Mouse (Mus musculus) MEL-GATA-1-ER (cell line): ENCODE measurements around the gene Nfib.

Source experiments
- DNase-seq: peaks from one replicate; pipeline ENCODE4 v3.0.0-alpha.2; 2012; ENCODE audit warnings: low read depth; ENCODE audit errors: extremely low read depth

Nfib gene

DNA sequence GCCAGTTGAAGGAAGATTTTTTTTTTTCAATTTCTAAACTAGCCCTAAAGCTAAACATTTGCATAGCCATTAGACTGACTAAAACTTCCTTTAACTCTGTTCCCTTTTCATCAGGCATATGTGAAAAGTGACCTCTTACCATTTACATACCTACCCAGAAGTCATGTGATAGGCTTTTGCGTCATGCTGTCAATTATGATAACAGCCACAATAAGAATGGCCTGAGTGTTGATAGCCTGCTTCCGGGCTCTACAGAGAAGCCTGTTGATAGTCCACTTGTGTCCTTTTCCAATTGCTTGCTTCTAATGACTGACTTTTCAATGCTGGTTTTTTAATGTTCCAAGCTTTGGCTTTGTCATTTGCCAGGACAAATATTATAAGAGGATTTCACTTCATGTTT lies 389.8 kb downstream of the Nfib start:
- DNase-seq, result no peak

DNA sequence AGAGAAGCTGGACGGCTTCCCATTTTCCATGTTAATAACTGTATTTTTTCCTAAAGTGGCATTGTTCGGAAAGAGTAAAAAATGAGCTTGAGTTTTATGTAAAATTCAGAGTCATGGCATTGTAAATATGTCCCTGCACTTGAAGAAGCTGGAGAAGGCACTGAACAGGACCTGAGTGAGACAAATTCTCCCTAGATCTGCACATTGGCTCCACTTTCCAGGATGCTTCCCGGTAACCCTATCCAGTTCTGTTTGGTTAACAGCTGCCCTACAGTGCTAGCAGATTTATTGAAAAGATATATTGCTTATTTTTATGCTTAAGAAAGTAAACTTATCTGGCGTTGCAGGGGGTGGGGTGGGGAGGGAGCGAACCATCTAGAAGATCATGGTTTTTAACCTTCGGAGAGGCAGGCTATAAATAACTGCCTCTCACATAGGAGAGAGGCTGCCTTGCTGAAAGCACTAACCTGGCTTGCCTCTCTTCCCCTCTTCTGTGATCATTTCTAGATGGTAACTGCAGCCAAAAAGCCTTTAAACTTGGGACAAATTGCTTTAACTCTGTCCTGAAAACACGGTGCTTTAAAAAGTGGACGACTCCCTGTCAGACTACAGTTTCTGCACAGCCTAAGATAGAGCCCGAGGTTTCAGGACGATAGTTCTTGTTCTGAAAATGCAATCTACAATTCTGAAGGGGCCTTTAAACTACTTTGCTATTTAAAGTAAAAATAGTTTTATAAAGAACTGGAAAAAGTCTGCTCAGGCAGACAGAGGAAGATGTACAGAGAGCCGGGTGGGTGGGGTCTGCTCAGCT lies 394.4 kb downstream of the Nfib start:
- no peak for DNase-seq

DNA sequence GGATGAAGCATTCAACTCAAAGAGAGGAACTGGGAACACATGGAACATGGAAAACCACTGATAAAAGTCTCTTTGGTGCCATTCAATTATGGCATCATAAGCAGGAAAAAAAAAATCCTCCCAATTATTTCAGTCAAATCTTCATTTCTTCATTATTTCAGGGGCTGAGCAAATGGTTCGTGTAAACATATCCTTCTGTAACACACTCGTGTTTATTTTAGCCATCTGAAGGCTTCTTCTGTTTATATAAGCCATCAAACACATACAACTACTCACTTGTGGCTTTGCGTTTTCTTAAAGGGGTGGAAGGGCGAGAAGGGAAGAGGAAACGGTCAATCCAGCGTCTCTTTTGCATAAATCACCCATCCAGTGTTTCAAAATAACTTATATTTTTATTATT lies 399.5 kb downstream of the Nfib start:
- no peak for DNase-seq

DNA sequence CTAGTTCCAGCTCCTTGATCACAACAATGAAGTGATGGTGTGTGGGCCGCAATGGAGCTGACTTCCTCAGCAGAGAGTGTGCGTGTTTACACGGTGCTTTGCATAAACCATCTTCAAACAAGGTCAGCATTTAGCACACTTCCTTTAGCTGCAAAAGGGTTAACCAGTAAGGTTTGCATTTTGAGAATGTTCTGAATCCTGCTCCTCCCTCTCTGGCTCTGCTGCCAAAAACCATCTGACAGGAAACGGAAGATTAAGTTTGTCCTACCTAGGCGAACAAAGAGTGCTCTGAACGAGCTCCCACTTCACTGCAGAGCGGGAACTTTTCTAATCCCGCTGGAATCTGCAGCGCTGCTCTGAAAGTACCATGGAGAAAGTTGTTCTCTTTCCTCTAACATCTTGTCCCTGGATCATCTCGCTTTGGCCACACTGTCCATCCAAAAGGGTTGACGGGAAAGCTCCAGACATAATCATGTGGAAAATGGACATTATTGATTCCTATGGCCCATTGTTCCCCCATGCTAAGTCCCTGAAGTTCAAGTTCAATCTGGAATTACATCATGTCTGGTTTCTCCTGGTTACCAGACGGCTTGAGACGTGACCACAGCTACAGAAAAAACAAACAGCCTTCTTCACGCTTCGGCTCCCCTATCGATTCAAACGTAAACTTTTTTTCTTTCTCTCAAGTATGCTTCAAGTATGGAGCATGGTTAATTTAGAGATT lies 401.2 kb downstream of the Nfib start:
- no peak for DNase-seq

DNA sequence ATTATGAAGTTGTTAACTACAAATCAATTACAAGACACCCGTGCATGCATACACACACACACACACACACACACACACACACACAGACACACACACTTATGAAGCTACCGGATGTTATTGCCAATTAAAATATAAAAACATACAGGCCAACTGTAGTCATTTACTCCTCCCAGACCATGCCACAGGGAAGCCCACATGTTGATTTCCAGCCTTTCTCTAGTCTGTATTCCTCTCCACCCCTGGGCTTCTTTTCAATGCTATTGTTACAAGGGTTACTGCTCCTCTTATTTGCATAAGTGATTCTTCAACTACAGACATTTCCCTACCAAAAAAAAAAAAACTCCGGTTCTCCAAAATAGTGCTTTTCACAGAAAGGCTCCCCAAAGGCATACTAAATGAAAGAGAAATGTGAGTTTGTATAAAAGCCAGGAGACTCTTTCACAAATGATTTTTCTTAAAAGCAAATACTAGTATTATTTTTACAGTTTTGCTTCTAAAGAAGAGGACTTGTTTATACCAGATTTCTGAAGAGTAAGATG lies 402.1 kb downstream of the Nfib start:
- DNase-seq, result no peak

DNA sequence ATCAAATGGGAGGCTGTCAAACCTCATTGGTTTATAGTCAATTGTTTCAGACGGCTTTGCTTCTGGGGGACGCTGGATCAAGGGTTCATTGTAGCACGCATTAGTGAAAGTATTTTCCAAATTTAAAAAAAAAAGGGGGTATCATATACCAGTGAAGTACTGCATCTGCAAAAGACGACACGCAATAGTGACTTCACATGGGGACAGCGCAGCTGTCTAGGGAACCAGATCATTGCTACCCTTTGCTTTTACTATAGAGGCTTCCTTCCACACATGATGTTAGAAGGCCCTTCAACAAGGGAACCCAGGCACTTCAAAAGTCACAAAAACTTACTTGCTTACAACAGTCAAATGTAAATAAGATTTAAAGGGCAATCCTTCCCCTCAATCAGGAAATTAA lies 402.6 kb downstream of the Nfib start:
- DNase-seq, result no peak

DNA sequence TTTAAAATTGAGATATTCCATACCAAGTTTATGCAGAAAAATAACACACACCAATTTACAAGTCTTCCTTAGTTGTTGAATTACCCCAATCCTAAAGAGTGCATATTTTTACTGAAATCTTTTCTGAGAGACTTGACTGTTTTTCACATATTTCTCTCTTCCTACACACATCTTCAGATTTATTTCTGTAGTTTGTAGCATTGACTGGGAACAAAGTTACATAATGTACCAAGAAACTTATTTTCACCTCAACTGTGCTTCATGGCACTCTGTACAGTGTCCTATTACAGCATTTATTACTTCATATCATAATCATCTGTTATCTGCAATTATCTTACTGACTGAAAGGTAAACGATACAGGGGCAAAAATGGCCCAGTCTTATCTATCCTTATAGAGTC lies 406.9 kb downstream of the Nfib start:
- no peak for DNase-seq

DNA sequence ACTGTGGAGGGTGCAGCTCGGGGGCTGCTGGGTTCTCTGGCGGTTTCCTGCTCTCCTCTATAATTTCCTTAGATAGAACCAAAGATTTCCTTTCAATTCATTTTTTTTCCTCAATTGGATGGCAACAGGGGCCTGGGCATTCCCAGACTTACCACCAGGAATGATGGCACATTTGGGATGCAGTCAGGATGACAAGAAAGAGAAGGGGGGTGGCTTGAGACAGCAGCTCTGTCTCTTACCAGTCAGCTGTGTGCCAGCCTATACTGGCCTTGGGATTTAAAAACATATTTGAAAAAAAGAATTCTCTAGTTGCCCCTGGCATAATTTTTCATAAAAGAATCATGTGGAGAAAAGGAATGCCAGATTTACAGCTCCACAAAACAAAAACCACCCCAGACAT lies 408.0 kb downstream of the Nfib start:
- no peak for DNase-seq

DNA sequence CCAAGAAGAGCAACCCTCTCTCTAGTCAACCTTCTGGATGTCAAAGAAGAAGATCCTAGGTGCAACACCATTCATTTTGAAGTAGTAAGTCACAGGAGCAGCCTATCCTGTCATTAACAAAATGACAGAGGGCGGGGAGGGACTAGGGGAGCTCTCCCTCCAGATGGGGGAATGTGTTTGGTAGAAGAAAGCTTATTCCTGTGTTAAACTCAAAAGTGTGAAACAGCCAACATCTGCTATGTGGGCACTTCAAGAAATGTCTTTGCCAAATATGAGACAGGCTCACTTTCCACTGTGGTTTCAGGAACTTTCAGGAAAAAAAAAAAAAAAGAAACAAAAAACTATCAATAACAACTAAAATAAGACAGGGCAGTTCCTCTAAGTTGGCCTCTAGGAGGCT lies 411.5 kb downstream of the Nfib start:
- no peak for DNase-seq

DNA sequence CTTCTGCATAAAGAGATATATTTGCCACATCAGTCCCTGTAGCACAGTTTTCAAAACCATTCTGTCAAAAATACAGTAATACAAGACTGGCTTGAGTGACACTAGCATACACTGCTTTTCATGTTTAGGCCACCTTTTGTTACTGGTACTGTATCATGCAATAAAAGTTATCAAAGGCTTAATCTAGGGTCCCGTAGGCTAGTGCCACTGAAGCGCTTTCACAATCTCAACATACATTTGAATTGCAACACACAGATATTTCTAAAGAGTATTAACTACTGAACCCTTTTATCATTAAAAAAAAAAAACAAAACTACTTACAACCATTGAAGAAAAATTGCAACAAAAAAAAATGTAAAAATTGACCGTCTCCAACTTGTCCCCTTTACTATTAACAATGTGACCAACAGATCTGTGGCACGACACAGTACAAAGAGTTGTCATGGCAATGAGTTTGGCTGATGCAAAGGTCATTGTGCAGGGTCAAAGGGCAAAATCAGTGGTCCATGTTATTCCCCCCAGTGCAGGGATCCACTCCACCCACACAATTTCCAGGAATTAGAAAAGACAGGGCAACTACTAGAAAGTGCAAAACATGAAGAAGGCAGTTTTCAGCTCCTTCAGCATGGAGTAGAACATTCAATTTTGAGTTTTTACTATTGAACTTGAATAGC lies 414.2 kb downstream of the Nfib start:
- DNase-seq, result no peak

DNA sequence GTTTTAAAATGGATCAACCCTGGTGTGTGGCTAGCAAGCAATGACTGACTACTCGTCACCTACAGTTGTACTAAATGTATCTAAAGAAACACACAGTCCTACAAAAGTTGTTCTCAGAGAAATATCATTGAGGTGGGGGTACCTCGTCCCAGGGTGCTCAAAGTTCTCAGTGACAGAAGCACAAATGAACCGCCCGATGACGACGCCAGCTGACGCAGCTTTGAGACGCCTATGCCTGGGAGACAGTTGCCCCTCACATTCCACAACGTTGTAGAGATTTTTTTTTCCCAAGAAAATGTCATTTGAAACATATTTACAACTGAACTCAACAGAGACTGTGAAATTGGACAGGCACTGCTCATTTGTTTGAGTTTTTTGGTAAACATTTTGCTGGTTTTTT lies 414.9 kb downstream of the Nfib start:
- DNase-seq, result no peak

DNA sequence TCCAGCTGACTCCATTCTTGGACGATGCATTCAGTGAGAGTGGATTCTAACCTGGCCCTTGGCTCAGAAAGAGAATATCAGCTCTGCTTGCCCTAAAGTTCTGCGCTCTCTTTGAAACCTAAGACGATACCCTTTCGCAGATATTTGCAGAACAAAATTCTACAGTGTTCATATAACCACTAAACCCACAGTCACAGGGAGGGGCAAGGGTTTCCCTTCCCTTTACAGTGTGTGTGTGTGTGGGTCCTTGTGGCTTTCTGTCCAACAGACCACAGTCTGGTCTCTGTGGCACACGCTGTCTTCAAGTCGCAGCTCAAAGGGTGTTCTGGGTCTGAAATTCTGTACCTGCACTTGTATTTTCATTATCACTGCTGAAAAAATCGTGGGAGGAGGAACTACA lies 416.0 kb downstream of the Nfib start:
- no peak for DNase-seq

DNA sequence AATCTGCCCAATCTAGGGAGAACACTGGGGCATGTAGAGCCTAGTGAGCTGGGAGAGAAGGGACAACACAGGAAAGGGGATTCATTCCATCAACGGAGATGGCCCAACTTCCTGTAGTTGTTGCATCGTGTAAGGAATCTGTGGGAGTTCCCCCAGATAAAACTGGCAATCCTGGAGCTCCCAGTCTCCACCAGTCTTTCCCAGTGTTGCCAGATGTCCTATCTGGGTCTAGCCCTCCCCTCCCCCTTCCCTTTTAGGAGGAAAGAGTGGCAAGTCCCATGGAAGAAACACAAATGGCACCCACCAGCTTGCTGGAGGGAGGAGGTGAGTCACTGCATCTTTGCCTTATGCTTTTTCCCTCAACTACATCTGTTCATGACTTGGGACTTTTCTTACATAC lies 417.4 kb downstream of the Nfib start:
- DNase-seq, result no peak

DNA sequence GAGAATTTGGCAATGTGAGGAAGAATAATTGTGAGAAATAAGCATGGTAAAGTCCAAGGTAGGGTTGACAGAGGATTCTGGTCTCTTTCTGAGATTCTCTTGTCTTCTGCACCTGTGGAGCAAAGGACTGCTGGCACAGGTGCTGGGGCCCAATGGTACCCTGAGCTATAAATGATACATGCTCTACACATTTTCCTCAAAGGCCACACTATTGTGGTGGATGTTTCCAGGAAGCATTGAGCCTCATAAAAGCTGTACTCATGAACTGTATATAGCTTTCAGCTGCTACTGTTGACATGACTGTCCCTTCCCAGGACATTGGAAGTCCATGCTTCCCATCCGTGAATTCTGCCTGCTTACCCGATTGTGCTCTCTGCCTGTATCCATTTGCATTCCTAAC lies 418.1 kb downstream of the Nfib start:
- DNase-seq, result no peak

DNA sequence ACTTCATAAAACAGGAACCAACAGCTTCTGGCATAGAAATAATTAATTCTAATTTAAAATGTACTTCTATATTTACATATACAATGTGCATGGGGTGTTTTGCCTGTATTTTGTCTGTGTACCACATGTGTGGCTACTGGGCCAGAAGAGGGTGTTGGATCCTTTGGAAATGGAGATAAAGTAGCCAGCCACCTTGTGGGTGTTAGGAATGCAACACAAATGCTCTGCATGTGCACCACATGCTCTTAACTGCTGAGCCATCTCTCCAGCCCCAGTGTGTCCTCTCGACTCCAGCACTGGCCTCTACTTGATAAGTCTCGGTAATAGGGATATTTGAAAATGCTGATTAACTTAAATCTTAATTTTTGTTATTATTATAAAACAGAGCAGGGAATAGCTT lies 418.6 kb downstream of the Nfib start:
- DNase-seq, result no peak

DNA sequence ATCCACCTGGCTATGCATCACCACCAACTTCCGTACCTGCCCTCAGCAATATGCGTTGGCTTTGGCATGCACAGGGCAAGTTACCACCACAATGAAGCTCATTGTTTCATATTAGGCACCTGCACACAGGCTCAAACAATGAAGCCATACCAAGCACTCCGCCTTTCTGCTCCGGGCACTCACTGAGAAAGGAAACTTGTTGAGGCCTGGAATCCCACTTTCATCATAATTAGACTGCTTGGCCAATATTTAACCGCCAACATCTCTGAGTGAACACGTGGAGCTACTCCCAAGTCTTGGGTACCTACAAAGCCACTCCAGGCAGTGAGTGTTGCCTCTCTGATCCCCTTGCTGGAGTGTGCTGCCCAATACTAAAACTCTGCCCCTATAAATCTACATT lies 422.0 kb downstream of the Nfib start:
- no peak for DNase-seq

DNA sequence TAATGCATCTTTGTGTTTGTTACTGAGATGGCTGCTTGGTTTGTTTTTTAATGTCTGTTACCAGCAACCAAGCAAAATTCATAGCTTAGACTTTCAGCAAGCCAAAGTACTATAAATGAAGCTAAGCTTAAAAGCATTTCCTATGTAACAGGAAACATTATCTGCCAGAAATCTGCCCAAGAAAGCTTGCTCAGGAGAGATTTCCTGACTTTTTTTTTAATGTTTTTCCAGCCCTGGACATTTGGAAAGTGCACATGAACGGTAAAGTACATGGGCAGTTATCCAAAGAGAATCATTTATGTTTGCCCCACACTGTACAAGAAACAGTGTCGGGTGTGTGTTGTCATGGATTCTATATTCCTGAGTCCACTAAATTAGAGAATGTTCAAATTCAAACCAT lies 429.6 kb downstream of the Nfib start:
- no peak for DNase-seq

DNA sequence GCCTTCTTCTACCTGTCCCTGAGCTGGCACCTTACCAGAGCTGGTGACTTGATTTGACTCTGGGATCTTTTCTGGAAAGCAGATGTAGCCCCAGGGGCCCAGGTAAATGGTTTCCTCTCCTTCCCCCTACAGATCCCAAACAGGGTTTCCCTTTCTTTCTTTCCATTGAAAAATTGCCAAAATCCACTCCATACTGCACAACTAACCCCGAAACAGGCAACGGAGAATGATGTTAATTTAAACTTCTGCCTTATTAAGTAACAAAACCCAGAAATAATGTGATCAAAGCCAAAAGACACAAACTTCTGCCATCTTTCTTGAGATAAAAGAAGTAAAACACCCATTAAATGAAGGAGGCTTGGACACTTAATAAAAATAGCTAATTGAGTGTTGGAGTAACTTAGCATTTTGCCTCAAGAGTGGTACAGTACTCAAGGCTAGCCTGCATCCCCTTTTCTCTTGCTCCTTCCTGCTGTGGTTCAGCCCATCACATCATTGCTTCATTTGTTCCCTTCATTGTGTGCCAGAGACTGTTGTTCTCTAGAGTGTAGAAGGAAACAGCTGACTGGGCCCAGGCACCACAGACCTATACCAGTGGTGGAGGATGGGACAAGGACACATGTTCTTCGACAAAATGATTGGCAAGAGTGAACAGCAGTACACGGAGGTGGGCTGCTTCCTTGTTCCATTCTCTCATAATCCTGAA lies 432.3 kb downstream of the Nfib start:
- DNase-seq, result no peak

DNA sequence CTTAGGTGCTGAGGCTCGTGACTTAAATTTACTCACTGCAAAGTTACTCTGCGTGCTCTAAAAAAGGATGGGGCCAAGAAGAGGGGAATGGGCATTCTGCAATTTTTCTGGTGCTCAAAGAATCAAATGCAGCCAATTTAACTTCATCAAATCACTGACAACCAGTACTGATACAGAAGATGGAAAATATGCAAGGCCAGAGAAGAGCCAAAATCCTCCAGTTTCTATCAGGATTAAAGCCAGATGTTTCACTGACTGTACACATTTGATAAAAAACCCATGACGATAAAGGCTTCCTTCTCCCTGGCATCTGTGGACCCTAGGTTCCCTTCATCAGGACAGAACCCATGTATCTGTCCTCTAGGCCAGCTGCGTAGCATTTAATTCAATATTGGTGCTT lies 433.5 kb downstream of the Nfib start:
- no peak for DNase-seq

DNA sequence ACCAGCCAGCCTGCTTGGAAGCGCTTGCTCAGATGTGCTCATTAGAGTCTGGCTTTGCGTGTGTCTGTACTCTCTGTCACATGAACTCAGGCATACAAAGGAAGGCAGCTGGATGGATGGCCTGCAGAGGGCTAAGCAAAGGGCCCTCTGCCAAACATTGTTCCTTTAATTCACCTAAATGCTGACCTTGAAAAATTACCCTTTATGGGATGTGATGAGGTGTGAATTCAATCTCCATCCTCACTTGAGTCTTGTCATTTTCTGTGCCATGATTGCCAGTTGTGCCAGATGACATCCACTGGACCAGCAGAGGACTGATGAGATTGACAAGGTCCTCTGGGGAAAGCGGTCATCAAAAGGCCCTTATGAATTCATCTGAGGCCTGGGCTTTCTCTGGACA lies 434.0 kb downstream of the Nfib start:
- DNase-seq, result no peak
